Mouse (Mus musculus) lung, adult 18-20 months (tissue): ENCODE data around the gene Fzd10.

Source experiments
- DNase-seq, 2 experiments: peaks; one replicate each; pipeline ENCODE4 v3.0.0; 2022; ENCODE audit warnings: mixed read lengths in 2 of 2

Fzd10 gene

DNA sequence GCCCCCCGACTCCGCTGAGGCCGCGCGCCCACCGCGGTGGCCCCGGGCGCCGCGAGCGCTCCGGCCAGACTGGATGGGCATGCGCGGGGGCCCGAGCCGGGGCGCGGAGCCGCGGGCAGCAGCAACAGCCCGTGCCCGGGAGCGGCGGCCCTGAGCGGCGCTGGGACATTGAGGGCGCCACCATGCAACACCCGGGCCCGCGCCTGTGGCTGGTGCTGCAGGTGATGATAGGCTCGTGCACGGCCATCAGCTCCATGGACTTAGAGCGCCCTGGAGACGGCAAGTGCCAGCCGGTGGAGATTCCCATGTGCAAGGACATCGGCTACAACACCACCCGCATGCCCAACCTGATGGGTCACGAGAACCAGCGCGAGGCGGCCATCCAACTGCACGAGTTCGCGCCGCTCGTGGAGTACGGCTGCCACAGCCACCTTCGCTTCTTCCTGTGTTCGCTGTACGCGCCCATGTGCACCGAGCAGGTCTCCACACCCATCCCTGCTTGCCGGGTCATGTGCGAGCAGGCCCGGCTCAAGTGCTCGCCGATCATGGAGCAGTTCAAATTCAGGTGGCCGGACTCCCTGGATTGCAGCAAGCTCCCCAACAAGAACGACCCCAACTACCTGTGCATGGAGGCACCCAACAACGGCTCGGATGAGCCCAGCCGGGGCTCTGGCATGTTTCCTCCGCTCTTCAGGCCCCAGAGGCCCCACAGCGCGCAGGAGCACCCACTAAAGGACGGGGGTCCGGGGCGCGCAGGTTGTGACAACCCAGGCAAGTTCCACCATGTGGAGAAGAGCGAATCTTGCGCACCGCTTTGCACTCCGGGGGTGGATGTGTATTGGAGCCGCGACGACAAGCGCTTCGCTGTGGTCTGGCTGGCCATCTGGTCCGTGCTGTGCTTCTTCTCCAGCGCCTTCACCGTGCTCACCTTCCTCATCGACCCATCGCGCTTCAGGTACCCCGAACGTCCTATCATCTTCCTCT is 684 bp downstream of the Fzd10 start:
- no peak for DNase-seq

DNA sequence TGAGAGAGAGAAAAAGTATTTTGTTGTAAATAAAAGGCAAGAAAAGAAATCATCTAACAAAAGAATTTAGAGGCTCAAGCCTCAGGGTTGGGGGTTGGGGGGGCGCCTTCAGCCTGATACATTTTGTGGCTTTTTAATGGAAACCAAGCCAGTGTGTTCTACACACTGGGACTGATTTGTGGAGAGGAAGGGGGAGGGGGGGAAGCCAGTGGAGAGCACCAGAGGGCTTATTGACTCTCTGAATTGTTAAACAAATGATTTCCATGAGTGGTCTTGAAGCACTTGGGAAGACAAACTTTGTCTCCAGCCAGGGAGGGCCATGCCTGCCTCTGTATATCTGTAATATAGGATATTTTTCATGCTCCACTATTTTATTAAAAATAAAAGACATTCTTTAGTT is 3.0 kb downstream of the Fzd10 start:
- DNase-seq: no peak

DNA sequence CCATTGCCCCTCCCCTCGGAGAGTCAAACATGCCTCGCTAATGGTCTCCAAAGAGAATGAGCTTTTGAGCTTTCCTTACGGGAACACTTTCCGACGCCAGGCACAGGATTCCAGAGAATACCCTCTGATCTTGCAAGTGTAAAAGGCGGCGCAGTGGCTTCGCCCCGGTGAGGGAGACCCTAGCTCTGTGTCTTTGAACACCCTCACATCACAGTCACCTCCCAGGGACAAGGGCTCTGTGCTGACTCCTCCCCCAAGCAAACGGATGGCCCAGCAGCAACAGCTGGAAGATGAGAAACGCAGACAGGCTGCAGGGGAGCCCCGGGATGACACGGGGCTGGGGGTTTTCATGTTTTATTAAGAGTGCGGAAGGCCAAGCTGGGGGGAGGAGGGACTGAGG is 6.0 kb downstream of the Fzd10 start:
- DNase-seq: no peak

DNA sequence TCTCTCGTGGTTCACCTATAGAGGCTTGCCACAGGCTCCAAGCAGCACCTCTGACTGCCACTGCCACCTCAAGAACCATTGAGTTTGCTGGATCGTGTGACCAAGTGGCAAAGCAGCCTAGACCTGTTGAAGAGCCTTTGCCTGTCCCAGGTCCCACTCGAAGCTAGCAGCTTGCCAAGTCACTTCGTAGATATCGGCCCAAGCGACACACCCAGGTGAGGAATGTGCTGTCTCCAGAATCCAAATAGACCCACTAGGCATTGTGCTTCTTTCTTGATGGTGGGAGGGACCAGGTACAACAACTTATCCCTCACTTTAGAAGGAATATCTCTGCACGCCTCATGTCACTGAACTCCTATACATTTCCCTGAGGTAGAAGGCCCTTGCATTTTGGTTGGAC is 8.4 kb downstream of the Fzd10 start:
- no peak for DNase-seq

DNA sequence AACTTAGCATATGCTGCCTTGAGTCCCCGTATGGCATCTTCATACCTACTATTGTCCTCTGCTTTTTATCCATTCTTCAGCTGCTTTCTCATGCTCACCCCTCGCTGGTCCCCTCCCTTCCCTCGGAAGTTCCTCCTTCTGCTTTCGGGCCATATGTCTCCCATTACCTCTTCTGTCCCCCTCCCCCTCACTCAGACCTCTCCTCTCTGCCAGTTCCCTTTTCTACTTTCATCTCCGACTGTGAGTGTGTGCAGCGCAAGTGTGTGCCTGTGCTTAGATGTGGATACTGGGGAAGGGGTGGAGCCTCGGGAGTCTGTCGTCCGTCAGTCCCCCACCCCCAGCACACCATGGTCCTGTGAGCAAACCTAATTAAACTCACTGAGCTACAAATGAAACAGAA is 17.0 kb downstream of the Fzd10 start:
- DNase-seq: no peak

DNA sequence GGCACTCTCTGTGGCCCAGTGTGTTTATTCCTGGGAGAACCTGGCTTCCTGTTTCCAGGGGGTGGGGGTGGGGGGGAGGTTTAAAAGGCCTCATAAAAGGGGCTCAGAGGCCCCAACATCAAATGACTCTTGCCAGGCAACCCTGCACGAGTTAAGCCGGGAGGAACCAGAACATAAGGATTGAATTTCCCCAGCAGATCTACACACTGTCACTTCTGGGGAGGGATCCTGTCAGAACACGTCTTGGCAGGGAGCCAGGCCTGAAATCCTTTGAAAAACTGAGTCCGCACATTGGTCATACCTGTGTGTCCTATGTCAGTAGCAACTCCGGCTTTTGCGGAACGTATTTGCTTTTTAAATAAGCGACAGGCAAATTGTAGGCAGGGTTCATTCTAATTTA is 19.3 kb downstream of the Fzd10 start:
- DNase-seq: no peak

DNA sequence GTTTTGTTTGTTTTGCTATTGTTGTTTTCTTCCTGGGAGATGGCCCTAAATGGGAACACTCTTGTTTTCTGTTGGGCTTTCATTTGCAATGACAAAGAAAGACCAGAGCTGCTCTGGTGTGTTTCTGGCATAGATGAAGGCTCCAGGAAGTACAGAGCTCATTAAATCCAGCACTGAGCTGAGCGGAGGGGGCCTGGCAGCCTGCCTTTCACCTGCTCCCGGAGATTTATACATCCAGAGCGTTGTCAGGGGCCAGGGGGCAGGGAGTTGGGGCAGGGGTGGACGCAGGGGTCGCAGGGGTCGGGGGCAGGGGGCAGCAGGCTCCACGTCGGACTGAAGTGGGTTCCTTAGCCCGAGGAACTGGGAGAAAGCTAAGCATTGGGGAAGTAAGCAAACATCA is 19.8 kb downstream of the Fzd10 start:
- DNase-seq: no peak

DNA sequence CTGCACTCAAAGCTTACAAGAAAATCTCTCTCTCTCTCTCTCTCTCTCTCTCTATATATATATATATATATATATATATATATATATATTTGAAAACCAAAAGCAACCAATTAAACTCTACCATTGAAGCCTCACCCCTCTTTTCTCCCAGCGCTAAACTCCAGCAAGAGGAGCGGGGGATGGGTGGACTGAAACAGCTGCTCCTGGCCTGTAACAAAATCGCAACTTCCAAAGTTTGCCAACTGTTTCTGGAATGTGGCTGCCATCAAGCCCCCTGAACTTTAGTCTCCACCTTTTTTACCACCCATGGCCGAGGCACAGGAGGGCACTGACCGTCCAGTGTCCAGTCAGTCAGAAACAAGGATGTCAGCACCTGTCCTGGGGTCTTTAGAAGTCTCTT is 27.1 kb downstream of the Fzd10 start:
- DNase-seq: no peak

DNA sequence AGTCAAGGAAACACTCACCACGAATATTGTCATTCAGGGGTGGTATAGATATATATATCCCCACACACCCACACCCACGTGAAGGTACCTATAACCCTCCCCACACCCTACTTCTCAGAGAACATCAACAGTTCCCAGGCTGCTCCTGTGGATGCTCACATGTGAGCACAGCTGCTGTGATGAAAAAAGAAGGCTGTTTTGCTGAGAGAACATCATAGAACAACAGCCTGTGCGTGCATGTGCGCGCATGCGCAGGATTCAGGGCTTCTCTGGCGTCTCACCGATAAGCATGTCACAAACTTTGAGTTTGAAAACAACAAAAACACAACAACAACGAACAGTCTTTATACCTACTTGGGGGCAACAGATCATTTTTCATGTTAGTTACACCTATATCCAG is 36.0 kb downstream of the Fzd10 start:
- no peak for DNase-seq

DNA sequence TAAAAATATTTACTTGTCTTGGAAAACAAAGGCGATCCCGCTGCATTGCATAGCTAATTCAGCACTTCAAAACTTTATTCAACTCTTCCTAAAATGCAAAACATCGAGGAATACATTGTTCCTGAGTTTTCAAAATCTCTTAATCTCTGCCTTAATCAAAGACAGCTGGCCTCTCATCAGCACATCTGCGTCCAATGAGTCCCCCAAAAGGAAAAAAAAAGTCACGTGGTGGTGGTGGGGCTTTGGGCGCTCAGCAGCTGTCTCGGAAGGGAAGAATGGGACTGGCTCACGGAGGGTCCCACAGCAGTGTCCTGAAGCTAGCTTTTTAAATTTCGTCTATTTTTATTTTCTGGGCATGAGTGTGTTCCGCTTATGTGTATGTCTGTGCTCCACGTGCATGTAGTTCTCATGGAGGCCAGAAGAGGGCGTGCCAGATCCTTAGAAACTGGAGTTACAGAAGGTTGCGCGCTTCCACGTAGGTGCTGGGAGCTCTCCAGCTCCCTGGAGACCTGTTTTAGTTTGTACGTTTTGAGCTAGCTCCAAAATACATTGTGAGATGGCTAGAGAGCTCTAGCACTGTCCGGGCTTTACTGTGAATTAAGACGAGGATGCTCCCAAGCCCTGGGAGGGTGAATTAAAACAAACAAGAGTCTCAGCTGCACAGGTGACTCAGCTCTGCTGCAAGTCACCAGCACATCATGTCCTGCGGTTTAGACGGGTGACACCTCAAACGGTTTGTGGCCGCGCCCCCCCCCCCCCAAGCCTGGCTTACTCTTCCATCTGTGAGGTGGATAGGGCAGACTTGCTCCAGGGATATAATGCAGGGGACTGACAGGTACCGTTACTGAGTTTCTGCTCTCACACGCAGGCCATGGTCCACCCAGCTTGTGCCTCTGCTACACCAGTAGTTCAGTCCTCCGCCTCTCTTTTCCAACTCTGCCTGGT is 36.7 kb downstream of the Fzd10 start:
- DNase-seq: no peak

DNA sequence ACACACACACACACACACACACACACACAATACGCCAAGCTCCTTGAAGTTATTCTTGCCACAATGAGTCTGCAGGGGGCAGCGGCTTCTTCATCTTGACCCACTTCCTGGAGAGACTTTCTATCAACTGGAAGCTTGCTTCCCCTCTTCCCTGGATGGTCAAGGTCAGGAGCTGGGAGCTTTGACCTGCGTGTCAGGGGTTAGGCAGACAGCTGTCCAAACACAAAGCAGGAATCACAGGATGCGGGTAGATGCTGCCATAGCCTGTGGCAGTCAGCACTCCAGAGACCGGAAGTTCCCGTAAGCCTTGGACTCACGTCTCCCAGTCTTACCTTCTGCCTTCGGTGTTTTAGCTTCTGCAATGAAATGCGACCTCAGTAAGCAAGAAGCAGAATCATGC is 38.1 kb downstream of the Fzd10 start:
- DNase-seq: no peak

DNA sequence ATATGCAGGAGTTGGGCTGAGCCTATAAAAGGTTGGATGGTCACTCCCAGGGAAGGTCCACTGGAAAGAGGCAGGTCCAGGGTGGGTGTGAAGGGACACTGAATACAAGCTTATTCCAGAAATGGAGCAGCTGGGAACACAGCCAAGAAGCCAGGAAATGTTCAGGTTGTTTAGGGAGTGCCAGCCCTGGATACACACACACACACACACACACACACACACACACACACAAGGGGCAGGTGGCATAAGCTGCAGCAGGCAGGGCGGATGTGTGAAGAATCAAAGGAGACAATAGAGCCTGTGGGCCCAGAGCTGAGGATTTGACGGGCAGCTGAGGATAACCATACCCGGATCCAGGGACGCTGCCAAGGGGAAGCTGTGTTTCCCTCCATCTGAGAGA is 42.4 kb downstream of the Fzd10 start:
- no peak for DNase-seq

DNA sequence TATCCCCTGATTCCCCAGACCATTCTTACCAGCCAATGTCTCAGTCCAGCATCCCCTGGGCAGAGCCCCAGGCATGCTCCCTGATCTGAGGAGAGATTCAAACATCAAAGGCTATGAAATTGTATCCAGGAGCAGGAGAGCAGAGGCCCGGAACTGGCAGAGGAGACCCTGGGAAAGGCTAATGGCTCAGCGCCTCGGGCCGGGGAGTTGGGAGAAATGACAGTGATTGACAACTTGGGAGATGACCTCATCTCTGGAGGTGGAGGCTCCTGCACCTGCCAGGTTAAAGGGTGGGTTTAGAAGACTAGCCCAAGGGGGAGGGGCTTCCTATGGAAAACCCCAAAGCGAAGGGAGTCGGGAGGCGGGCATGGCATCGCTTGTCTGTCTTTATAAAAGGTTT is 45.1 kb downstream of the Fzd10 start:
- no peak for DNase-seq

DNA sequence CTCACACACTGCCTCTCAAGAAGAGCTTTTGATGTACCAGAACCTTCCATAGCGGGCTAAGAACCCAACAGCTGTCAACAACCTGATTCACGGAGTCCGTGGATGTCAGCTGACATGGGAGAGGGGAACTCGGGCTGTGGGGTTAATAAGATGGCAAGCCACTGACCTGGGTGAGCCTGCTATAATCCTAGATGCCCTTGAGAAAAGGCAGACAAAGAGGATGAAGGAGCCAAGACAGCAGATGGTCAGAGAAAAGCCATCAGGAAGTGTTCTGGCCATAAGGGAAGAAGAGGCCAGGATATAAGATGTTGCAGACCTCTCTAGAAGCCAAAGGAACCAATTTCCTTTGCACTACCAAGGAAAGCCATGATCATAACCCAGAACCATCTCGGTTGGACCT is 45.6 kb downstream of the Fzd10 start:
- no peak for DNase-seq

DNA sequence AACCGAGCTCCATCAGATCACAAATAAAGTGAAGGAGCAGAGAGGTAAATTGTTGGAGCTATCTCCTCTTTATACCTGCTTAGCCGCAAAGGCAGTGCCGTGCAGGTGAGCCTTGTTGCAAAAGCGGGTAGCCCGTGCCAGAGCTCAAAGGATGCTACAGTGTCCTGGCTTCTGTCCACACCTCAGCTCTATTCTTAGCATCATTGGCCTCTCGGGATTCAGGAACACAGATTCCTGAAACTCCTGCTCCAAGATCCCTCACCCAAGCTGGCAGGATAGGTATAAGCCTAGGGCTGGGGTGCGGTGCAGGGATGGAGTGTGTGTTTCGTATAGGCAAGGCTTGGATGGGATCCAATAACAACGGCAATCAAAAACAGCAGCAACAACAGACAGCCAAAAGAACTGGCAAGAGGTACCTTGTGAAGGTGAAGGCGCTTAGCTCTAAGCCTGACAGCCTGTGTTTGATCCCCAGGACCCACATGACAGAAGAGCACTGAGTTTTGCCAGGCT is 46.6 kb downstream of the Fzd10 start:
- no peak for DNase-seq

DNA sequence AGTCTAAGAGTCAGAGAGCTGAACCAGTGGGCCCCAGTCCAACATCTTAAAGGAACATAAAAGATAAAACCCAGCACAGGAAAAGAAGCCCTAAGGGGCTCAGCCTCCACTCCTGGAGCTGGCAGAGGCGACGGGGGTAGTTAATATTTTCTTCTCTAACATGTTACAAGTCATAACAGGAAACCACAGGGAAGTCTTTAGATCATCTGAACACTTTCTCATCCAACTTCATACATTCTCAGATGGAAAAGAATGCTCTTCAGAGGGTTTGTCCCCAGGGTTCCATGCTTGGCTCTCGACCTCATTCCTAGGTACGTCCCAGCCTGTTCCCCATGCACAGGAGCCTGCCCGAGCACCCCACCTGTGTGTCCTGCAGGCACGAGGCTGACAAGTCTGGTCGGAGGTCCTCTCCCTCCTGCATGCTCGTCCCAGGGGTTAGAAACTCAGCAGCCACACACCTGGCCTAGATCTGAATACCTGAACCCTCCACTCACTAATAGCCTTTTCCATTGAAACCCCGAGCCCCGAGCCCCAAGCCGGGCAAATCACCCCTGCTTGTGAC is 48.8 kb downstream of the Fzd10 start:
- DNase-seq: no peak
